Mouse (Mus musculus) urinary bladder, postnatal 36 days (tissue): ENCODE data around the gene Zbtb8a.

Experiments
- DNase-seq, 2 experiments: peaks; one replicate each; pipeline ENCODE4 v3.0.0; 2022; ENCODE audit warnings: low spot score in 2 of 2, mixed read lengths in 1 of 2

Gene Zbtb8a

GRCm38 (mm10) chr4:129335216-129336074, 42.5 kb downstream of the Zbtb8a start, which contains the start of the genes Rbbp4 and Zbtb8os:
TSS of gene Rbbp4 (minus strand) at chr4:129335370.
TSS of gene Zbtb8os (plus strand) at chr4:129335695.
- peak; percentile 89 to 96 for DNase-seq

- DNase-seq, result peak in 1 of 2 experiments; percentile 57
These were observed 43.2 kb downstream of the Zbtb8a start for GRCm38 (mm10) chr4:129334677-129335215.

GRCm38 (mm10) chr4:129332846-129333245, 45.1 kb downstream of the Zbtb8a start:
- no peak for DNase-seq

GRCm38 (mm10) chr4:129326191-129326590, 51.7 kb downstream of the Zbtb8a start:
- DNase-seq, result no peak

- peak in 1 of 2 experiments; percentile 6 for DNase-seq
These were observed 53.2 kb downstream of the Zbtb8a start for GRCm38 (mm10) chr4:129324756-129325155.

- no peak for DNase-seq
These were observed 54.4 kb downstream of the Zbtb8a start for GRCm38 (mm10) chr4:129323491-129323890.

- DNase-seq, result no peak
These were observed 55.9 kb downstream of the Zbtb8a start for GRCm38 (mm10) chr4:129322042-129322441.

GRCm38 (mm10) chr4:129320876-129321275, 57.0 kb downstream of the Zbtb8a start:
- DNase-seq, result no peak

GRCm38 (mm10) chr4:129313886-129314285, 64.0 kb downstream of the Zbtb8a start:
- no peak for DNase-seq

- DNase-seq, result no peak
These were observed 70.0 kb downstream of the Zbtb8a start for GRCm38 (mm10) chr4:129307936-129308335.

GRCm38 (mm10) chr4:129304306-129304705, 73.6 kb downstream of the Zbtb8a start:
- no peak for DNase-seq

GRCm38 (mm10) chr4:129303816-129304215, 74.1 kb downstream of the Zbtb8a start:
- DNase-seq, result no peak
